Mouse (Mus musculus): ENCODE measurements at regions not wholly inside any gene's neighbourhood (a gene's known extent, or its start where the extent isn't known, plus 50 kb on each side); places are given as distances from the start of the nearest gene placed in this dataset.
A peak's percentile ranks its signal among the peaks of the same experiment; 100 is the strongest.

- DNase-seq = no peak
These were observed 294.9 kb upstream of the Agtr1b start for GRCm38 (mm10) chr3:20661883-20662282.

- peak in 1 of 2 experiments; percentile 4 for DNase-seq
These were observed 288.4 kb upstream of the Agtr1b start for GRCm38 (mm10) chr3:20655345-20655744.

Data from kidney, adult 8-10 months (tissue).